Mouse (Mus musculus): ENCODE data around the gene Rab25.

Gene Rab25

DNA sequence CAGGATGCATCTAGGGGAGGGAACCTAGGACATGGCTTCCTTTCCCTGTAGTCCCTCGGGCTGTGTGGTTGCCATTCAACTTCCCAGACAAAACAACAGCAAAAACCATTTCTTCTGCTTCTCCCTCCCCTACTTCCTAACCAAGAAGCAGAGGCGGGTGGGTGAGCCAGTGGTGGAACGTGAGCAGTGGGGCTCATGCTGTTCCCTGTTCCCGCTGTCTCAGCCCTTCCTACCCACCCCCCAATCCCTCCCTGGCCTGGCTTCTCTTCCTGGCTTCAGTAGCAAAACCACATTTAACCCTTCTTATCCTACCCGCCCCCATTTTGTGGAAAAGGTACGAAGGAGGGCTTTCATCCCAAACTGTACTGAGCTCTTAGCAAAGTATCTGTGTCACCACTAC, 43.0 kb downstream of the Rab25 start:
- DNase-seq (ENCODE audit: extremely low read depth, insufficient read length, low spot score), result no peak

DNA sequence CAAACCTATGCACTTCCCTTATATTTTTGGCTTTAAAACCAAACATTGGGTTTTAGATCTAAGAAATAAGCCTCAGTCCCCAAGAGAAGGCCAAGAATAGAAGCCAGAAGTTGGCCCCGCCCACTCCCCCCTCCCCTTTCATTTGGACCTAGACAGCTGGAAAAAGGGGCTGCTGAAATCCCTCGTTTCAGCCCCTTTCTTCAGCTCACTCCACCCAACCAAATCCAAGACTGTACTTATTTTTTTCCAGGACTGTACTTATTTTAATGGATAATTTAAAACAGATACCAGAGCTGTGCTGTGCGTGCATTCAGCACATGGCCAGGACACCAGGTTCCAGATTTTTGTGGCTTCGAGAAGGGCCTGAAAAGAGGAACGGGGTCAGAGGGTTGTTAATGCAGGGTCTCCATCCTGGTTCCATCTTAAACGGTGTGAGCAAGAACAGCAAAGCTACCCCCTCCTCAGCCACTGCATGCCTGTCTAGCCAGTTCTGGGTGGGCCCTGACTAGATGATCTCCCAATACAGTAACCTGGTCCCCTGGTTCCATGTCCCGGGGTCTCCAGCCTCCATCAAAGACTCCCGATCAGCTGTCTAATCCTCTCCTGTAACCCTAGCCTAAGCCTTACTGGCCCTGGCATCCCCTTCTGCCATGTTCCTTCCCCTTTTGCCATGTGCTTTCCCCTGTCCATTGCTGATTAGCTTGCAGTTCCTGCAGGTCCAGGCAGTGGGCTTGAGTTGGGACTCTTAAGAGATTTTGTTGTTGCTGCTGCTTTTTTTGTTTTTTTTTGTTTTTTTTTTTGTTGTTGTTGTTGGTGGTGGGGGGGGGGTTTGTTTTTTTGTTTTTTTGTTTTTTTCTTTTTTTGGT, 44.0 kb downstream of the Rab25 start:
- DNase-seq (ENCODE audit: extremely low read depth, insufficient read length, low spot score), result no peak

DNA sequence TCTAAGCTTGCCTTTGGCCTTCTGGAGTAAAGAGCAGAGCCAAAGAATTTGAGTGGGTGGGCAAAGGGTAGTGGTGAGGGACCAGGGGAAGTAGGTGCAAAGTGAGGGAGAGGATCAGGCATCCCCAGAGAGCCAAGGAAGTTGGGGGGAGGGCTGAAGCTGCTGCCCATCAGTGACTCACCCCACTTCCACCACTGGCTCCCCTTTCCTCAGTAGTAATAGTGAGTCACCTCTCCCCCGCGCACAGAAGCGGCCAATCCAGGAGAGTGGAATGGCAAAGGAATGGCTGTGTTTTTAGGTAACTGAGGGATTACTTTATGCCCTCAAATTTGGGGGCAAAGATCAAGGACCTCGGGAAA, 44.6 kb downstream of the Rab25 start:
- no peak for DNase-seq (ENCODE audit: extremely low read depth, insufficient read length, low spot score)

DNA sequence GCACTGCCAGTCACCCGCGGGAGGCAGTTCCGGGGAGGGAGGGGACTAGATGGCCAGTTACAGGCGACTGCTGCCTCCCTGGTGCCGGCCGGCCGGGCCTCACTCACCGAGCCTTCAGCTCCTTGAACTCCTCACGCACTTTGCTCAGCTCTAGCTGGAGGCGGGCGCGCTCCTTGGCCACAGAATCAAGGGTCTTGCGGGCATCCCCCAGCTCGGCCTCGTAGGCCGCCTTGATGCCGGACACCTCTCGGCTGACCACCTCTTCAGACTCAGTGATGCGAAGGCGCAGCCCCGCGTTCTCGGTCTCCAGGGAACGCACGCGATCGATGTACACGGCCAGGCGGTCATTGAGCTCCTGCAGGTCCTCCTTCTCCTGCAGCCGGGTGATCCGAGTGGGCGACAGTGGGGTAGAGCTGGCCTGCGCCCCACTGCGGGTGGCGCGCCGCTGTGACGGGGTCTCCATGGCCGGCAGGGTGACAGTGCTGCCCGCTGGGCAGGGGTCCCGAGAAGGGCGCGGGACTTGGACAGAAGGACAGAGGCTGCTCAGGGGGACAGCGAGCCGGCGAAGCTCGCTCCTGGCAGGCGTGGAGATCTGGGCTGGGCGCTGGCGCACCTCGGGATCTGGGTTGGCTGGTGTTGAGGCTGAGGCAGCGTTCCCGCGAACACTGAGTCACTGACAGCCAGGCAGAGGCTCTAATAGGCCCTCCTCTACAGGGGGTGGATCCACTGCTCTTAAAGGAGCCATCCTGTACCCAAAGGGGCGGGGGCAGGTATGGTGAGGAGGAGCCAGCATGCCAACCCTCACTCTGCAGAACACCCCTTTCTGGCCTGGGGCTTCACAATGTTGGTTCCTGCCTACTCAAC, 45.2 kb downstream of the Rab25 start:
- DNase-seq (ENCODE audit: extremely low read depth, insufficient read length, low spot score), result peak; percentile 94

DNA sequence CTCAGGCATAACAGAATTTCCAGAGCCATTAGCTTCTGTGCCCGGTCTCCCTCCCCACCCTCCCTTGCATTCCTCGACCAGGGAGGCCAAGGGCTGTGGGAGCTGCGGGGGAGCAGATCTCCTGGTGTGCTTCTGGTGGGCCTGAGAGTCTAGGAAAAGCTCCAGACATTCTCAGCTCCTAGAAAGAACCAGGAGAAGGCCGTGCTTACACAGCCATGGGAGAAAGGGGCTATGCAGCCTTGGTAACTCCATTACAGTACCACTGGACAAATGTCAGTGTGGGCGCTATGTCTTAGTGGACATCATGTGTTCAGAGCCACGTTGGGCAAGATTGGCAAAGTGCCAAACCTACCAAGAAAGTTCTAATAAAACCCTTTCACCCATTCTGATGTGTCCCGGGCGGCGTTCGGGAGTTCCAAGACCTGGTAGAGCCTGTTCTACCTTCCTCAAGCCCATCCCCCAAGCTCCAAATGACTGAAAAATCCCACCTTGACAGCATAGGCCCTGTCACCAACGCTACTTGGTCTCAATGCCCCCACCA, 46.0 kb downstream of the Rab25 start:
- no peak for DNase-seq (ENCODE audit: extremely low read depth, insufficient read length, low spot score)

DNA sequence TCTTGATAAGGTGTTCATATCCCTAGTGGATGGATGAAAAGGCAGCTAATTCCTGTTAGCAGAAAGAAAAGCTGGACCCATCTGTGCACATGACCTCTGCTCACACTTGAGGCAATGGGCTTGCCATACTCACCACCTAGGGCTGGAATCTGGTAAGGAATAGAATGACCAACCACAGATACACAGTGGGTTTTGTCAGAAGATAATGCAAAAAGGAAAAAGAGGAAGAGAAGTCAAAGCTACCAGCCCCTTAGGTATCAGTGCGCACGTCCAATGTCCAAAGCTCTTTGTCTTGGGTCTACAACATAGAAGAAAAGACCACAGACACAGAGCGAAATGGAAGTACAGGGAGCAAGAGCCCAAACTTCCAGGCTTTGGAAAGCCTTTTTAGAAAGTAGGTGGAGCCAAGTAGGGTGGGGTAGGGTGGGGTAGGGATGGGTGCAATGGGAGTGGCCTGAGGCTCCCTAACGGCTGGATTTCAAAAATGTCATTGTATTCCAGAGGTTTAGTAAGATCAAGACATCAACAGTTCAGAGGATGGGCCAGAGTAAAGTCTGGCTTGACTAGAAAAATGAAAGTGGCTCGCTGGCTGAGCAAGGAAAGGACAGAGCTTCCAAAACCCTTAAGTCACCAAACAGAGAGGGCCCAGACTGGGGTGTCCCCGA, 46.6 kb downstream of the Rab25 start:
- DNase-seq (ENCODE audit: extremely low read depth, insufficient read length, low spot score), result peak; percentile 71

DNA sequence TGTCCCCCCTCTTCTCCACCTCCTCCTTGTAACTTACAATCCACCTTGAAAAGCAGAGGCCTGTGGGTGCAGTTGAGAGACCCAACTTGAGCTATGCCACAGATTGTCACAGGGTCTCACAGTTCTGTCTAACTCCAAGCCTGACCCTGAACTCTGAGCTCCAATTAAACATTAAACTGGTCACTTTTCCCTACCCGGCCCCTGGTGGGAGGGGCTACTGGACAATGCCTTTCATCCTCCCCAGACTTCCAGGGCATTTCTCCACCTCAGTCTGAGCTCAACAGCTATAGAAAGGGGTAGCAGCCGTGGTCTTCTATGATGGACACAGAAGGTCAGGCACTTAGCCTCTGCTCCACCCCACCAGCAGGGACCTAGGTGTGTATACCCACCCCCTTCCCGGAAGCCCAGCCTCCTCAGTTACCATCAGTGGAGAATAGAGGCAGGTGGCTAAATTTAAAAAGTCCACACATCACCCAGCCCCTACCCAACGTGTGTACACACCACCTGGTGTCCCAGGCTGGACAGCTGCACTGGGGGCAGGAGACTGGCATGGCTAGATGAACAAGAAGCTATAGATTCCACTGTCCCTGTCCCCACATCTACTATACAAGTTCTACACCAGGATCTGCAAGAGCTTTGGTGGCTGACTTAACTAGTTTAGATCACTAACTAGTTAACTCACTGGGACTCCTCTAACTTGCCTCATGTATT, 47.3 kb downstream of the Rab25 start:
- no peak for DNase-seq (ENCODE audit: extremely low read depth, insufficient read length, low spot score)

DNA sequence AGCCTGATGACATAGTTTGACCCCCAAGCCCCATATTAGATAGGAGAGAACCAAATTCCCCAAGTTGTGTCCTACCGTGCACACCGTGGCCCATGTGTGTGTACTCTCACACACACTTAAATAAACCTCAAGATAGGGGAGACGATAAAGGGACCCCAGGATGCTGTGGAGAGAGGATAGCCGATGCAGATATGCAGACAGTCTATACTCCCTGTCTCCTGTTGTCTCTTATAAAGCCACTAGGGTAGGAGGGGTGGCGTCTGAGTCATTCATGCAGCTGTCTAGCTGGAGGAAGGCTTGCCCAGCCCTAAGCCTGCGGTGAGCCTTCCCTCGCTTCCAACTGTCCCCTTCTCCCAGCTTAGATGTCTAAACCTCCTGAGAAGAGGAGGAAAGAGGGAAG, 48.0 kb downstream of the Rab25 start:
- DNase-seq (ENCODE audit: extremely low read depth, insufficient read length, low spot score), result peak; percentile 71

DNA sequence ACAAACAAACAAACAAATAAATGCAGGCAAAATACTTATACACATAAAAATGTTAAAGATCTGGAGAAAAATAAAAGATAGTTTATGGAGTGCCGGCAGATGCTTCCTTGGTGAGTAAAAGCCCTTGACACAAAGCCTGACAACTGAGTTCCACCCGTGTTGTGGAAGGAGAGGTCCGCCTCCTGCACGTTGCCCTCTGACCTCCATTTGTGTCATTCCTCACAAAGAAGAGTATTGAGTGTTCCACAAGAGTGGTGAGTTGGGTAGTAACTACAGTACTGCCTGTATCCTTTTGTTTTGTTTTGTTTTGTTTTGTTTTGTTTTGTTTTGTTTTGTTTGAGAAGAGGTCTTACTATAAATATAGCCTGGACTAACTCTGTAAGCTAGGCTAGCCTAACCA, 48.5 kb downstream of the Rab25 start:
- no peak for DNase-seq (ENCODE audit: extremely low read depth, insufficient read length, low spot score)

DNA sequence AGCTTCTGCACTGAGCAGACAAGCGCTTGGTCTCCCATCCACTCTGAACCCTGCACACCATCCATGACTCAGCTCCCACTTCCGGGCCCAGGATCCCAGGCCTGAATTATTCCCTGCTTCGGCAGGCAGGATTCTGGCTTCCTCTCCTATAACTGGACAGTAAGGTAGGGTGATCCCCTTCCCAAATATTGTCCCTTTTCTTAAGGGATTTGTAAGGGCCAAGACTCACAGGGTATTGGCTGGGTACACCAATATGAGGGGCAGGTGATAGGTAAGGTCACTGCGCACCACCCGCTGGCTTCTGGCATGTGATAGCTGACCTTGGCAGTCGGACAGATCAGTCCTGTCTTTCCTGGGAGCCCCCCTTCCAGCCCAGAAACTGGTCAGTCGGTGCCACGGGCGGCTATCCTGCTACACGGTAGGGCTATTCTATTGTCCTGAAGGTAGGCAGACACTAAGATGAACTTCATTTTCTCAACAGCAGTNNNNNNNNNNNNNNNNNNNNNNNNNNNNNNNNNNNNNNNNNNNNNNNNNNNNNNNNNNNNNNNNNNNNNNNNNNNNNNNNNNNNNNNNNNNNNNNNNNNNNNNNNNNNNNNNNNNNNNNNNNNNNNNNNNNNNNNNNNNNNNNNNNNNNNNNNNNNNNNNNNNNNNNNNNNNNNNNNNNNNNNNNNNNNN, 52.2 kb downstream of the Rab25 start:
- peak; percentile 62 for DNase-seq (ENCODE audit: extremely low read depth, insufficient read length, low spot score)

DNA sequence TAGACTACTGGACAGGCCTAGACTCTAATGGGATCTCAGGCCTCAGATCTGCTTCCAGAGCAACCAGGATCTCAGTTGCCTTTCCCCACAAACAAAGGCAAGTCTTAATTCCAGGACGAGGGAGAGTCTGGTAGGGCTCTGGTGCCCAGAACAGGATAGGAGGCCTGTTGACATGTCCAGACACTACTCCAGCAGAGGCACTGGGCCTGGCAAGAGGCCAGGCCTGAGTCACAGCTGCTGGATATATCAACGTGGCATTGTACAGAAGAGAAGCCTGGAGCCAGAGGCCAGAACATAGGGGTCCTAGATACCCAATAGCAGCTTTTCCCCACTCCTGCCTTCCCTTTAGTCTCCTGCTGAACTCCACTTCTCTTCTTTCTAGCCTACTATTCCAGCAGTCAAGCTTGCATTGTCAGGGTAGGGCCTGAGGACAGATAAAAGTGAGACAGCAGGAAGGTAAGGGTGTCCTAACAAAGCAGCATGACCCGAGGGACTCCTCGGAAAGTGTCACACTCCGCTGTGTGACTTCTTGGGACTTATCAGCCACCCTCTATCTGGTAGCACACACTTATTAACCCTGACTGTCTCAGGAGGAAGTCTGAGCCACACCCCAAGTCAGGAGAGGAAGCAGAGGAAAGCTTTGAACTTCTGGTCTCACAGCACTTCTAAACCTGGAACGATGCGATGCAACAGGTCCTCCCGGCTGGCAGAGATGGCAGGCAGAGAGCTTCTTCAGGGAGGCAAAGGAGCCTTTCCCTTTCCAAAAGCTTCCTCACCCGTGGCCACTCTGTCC, 53.1 kb downstream of the Rab25 start:
- DNase-seq (ENCODE audit: extremely low read depth, insufficient read length, low spot score), result peak; percentile 69

DNA sequence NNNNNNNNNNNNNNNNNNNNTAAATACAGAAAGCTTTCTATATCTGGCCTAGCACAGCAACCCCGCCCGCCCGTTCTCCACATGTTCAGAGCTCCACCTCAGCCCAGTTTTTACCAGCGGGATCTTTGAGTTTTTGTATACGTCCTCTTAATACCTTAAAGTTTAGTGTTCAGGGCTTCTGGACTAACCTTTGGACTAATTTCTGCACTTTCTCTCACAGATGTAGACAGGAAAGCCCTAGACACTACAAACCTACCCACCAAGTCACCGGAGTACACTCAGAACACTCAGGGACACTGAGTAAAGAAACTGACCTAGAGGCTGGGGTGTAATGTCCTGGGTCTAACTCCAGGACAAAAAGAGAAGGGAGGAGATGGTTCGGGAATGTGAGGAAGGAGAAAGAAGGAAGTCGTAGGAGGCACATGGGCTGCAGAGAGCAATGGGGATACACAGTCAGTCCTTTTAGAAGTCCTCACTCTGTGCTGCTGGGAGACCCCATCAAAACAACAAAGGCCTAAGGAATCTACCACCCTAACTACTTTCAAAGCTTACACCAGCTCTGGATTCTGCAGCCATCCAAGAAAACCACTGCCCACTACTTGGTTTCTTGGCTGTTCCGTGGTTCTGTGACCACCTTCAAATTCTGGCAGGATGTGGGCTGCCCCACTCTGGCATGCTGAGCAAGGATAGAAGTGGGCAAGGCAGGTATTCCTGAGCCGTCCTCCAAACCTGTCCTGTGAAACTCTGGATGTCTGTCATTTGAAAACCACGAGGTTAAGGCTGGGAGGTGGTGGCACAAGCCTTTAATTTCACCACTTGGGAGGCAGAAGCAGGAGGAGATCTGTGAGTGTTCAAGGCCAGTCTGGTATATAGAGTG, 54.2 kb downstream of the Rab25 start:
- no peak for DNase-seq (ENCODE audit: extremely low read depth, insufficient read length, low spot score)
